Mouse (Mus musculus): ENCODE measurements around the gene Naa15. TPM values are rescaled to one million over a fixed set of nuclear protein-coding genes. Genes with fewer than 3 reads are reported as not detected.
A peak's percentile ranks its signal among the peaks of the same experiment; 100 is the strongest.
"Not testable (repeated sequence)": the region's sequence is repeated elsewhere in the genome, so short reads cannot be mapped to it uniquely, and the experiment has no call there.

Gene Naa15
- total RNA-seq, 2 experiments from 2014 or later = 34.7 to 43.7 TPM

GRCm38 (mm10) chr3:51417485-51417884 is 2.5 kb downstream of the Naa15 start:
- intact Hi-C loops (cut with DNase I) = no loop called here
- DNase-seq (ENCODE audit: low spot score in 2 of 2) = no peak

- DNase-seq (ENCODE audit: low spot score in 2 of 2) = no peak
- intact Hi-C loops (cut with DNase I) = no loop called here
Observed at GRCm38 (mm10) chr3:51417966-51418365, 3.0 kb downstream of the Naa15 start.

- intact Hi-C loops (cut with DNase I) = no loop called here
- no peak for DNase-seq (ENCODE audit: low spot score in 2 of 2)
Observed at GRCm38 (mm10) chr3:51421921-51422320, 7.0 kb downstream of the Naa15 start.

GRCm38 (mm10) chr3:51425394-51425793 is 10.4 kb downstream of the Naa15 start:
- intact Hi-C loops (cut with DNase I) = no loop called here
- no peak for DNase-seq (ENCODE audit: low spot score in 2 of 2)

GRCm38 (mm10) chr3:51434364-51434763 is 19.4 kb downstream of the Naa15 start:
- intact Hi-C loops (cut with DNase I) = not testable (repeated sequence)

GRCm38 (mm10) chr3:51434871-51435595 is 20.1 kb downstream of the Naa15 start:
- intact Hi-C loops (cut with DNase I) = no loop called here
- DNase-seq (ENCODE audit: low spot score in 2 of 2) = no peak

More at GRCm38 (mm10) chr3:51434364-51434763, 19.4 kb downstream of the Naa15 start:
- DNase-seq (ENCODE audit: low spot score in 2 of 2) = not testable (repeated sequence)

GRCm38 (mm10) chr3:51468530-51468929 is 53.6 kb downstream of the Naa15 start:
- DNase-seq (ENCODE audit: low spot score in 2 of 2) = no peak
- intact Hi-C loops (cut with DNase I) = no loop called here

- intact Hi-C loops (cut with DNase I) = no loop called here
- no peak for DNase-seq (ENCODE audit: low spot score in 2 of 2)
Observed at GRCm38 (mm10) chr3:51475706-51476105, 60.8 kb downstream of the Naa15 start.

GRCm38 (mm10) chr3:51479893-51480292 is 64.9 kb downstream of the Naa15 start:
- intact Hi-C loops (cut with DNase I) = loop anchor here (5.0 to 10.0 kb wide), 2 partner anchors 82 to 765 kb away; partner anchors contain the start of gene Setd7
- no peak for DNase-seq (ENCODE audit: low spot score in 2 of 2)

- intact Hi-C loops (cut with DNase I) = loop anchor here (5.0 to 10.0 kb wide), 2 partner anchors 81 to 764 kb away; partner anchors contain the start of gene Setd7
- DNase-seq (ENCODE audit: low spot score in 2 of 2) = peak in 1 of 2 experiments; percentile 32
Observed at GRCm38 (mm10) chr3:51481059-51481458, 66.1 kb downstream of the Naa15 start.

- intact Hi-C loops (cut with DNase I) = loop anchor here (2.0 to 10.0 kb wide), 3 partner anchors 80 to 763 kb away; partner anchors contain the start of gene Setd7
- no peak for DNase-seq (ENCODE audit: low spot score in 2 of 2)
Observed at GRCm38 (mm10) chr3:51481881-51482280, 66.9 kb downstream of the Naa15 start.

- no peak for DNase-seq (ENCODE audit: low spot score in 2 of 2)
- intact Hi-C loops (cut with DNase I) = loop anchor here (2.0 to 10.0 kb wide), 3 partner anchors 80 to 762 kb away; partner anchors contain the start of gene Setd7
Observed at GRCm38 (mm10) chr3:51482781-51483180, 67.8 kb downstream of the Naa15 start.

GRCm38 (mm10) chr3:51483741-51484359 is 68.9 kb downstream of the Naa15 start, which contains the start of gene Rab33b:
Gene Rab33b (plus strand): TSS chr3:51483920.
- intact Hi-C loops (cut with DNase I) = loop anchor here (2.0 to 10.0 kb wide), 3 partner anchors 78 to 761 kb away; partner anchors contain the start of gene Setd7
- peak; percentile 98 to 99 for DNase-seq (ENCODE audit: low spot score in 2 of 2)

GRCm38 (mm10) chr3:51484370-51484769 is 69.4 kb downstream of the Naa15 start:
- DNase-seq (ENCODE audit: low spot score in 2 of 2) = no peak
- intact Hi-C loops (cut with DNase I) = loop anchor here (5.0 to 10.0 kb wide), 2 partner anchors 78 to 760 kb away; partner anchors contain the start of gene Setd7

GRCm38 (mm10) chr3:51485347-51485746 is 70.4 kb downstream of the Naa15 start:
- no peak for DNase-seq (ENCODE audit: low spot score in 2 of 2)
- intact Hi-C loops (cut with DNase I) = loop anchor here (10.0 kb wide), 1 partner anchor 759 kb away; no protein-coding TSS in a partner anchor

GRCm38 (mm10) chr3:51486491-51487195 is 71.7 kb downstream of the Naa15 start:
- intact Hi-C loops (cut with DNase I) = loop anchor here (10.0 kb wide), 1 partner anchor 758 kb away; no protein-coding TSS in a partner anchor

GRCm38 (mm10) chr3:51490088-51490753 is 75.3 kb downstream of the Naa15 start:
- intact Hi-C loops (cut with DNase I) = no loop called here
- no peak for DNase-seq (ENCODE audit: low spot score in 2 of 2)

More at GRCm38 (mm10) chr3:51486491-51487195, 71.7 kb downstream of the Naa15 start:
- DNase-seq (ENCODE audit: low spot score in 2 of 2) = no peak

- DNase-seq (ENCODE audit: low spot score in 2 of 2) = no peak
- intact Hi-C loops (cut with DNase I) = no loop called here
Observed at GRCm38 (mm10) chr3:51493272-51493838, 78.4 kb downstream of the Naa15 start.

- intact Hi-C loops (cut with DNase I) = no loop called here
- no peak for DNase-seq (ENCODE audit: low spot score in 2 of 2)
Observed at GRCm38 (mm10) chr3:51494466-51494865, 79.5 kb downstream of the Naa15 start.
